Mouse (Mus musculus): ENCODE results near the gene Rab22a. TPM values are rescaled to one million over a fixed set of nuclear protein-coding genes. Genes with fewer than 3 reads are reported as not detected.

The Rab22a gene
- total RNA-seq, 2 experiments from 2014 or later: 5.5 to 9.6 TPM

Other genes starting within 250 kb of the Rab22a start
- gene 1700021F07Rik, start 137.2 kb upstream of the Rab22a start, total RNA-seq (2014; fragmentation: Nextera tagmentation): not detected in 2 replicates
- not detected in 2 replicates for gene 1700021F07Rik, start 137.2 kb upstream of the Rab22a start, total RNA-seq (2017)
- not detected in 2 replicates for gene Ankrd60, start 81.4 kb upstream of the Rab22a start, total RNA-seq (2014; fragmentation: Nextera tagmentation)
- not detected in 2 replicates for gene Ankrd60, start 81.4 kb upstream of the Rab22a start, total RNA-seq (2017)
- not detected in 2 replicates for gene 1700010B08Rik, start 59.7 kb downstream of the Rab22a start, total RNA-seq (2014; fragmentation: Nextera tagmentation)
- not detected in 2 replicates for gene 1700010B08Rik, start 59.7 kb downstream of the Rab22a start, total RNA-seq (2017)
- 8.7 and 19.3 TPM in 2 replicates for gene Vapb, start 77.8 kb downstream of the Rab22a start, total RNA-seq (2014; fragmentation: Nextera tagmentation)
- gene Vapb, start 77.8 kb downstream of the Rab22a start, total RNA-seq (2017): 62.4 and 90.0 TPM in 2 replicates

All from granulocyte monocyte progenitor cell, adult 5-6 weeks (primary cell).